Mouse (Mus musculus) MN1 (cell line): ENCODE measurements around the gene Eefsec.
A peak's percentile ranks its signal among the peaks of the same experiment; 100 is the strongest.

ENCODE experiments used
- DNase-seq: peaks from one replicate; pipeline ENCODE4 v3.0.0-alpha.2; 2016; ENCODE audit warnings: low spot score

Eefsec gene

GRCm38 (mm10) chr6:88446063-88447002 lies at the start of gene Eefsec:
Gene Eefsec (minus strand): TSS chr6:88446539.
- DNase-seq: peak; percentile 90

GRCm38 (mm10) chr6:88493712-88494111 lies 47.4 kb upstream of the Eefsec start:
- no peak for DNase-seq

- no peak for DNase-seq
Observed at GRCm38 (mm10) chr6:88490629-88491354, 44.5 kb upstream of the Eefsec start.

- no peak for DNase-seq
Observed at GRCm38 (mm10) chr6:88489834-88490233, 43.5 kb upstream of the Eefsec start.

GRCm38 (mm10) chr6:88489026-88489425 lies 42.7 kb upstream of the Eefsec start:
- DNase-seq: no peak

GRCm38 (mm10) chr6:88486893-88487292 lies 40.6 kb upstream of the Eefsec start:
- peak; percentile 84 for DNase-seq

DNA sequence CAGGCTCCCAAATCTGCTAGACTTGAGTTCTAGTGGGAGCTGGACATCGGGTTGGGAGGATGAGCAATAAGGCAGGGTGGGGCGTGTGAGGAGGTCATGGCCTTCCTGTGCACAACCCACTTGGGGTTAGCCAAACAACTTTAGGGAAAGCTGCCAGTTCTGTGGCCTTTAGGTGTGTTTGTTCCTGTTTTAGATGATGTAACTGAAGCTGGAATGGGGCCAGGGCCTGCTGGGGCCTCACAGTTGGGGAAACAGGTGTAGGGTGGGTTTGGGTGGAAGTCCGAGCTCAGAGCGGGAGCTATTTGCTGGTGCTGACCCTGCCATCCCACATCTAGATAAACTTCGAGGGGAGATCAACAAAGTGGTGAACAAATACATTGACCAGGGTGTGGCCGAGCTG lies 39.0 kb upstream of the Eefsec start:
- DNase-seq: no peak

DNA sequence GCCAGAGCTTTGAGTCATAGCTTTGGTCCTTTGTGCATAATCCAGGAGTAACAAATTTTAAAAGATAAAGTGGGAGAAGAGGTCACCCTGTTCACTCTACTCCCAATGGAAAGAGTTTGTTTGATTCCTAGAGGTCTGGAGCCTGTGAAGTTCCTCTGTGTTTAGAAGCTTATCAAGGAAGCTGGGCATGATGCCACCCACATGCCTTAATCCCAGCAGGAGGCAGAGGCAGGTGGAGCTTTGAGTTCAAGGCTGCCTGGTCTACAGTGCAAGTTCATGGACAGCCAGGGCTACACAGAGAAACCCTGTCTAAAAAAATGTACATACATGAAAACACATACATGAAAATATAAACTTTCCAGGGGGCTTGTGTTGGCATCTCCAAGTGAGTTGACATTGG lies 37.6 kb upstream of the Eefsec start:
- DNase-seq: no peak

DNA sequence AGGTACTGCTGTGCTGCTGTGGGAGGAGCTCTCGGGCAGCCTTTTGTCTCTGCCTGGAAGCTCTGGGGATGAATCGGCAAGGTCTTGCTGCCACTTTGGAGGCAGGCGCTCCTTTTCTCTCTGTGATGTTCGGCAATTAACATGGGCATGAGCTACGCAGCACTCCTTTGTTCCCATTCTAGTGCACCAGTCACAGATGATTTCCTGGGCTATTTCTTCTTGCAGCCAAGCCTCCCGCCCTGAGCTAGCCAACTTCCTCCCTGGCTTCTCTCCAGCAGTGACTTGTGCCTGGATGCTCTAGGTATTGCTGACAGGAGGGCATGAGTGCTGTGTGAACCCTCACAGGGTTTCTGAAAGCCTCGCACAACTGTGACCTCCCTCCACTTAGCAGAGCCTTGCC lies 36.8 kb upstream of the Eefsec start:
- DNase-seq: peak; percentile 62

DNA sequence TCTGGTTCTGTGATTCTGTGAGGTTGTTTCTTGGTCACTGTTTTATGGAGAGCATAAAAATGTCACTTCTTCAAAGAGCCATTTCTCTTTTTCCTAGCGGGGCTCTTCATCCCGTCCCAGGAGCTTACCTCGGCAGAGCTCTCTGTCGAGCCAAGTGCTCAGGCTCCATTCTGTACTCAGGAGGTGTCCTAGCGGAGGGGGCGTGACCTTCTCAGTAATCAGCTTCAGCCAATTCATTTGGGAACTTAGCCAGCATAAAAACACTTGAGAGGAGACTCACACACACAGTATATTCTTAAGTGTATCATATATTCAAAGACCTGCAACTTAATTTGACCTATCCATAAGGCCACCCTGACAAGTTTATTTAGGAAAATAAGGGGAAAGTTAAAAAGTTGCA lies 34.1 kb upstream of the Eefsec start:
- DNase-seq: no peak

- DNase-seq: no peak
Observed at GRCm38 (mm10) chr6:88469878-88470277, 23.5 kb upstream of the Eefsec start.

DNA sequence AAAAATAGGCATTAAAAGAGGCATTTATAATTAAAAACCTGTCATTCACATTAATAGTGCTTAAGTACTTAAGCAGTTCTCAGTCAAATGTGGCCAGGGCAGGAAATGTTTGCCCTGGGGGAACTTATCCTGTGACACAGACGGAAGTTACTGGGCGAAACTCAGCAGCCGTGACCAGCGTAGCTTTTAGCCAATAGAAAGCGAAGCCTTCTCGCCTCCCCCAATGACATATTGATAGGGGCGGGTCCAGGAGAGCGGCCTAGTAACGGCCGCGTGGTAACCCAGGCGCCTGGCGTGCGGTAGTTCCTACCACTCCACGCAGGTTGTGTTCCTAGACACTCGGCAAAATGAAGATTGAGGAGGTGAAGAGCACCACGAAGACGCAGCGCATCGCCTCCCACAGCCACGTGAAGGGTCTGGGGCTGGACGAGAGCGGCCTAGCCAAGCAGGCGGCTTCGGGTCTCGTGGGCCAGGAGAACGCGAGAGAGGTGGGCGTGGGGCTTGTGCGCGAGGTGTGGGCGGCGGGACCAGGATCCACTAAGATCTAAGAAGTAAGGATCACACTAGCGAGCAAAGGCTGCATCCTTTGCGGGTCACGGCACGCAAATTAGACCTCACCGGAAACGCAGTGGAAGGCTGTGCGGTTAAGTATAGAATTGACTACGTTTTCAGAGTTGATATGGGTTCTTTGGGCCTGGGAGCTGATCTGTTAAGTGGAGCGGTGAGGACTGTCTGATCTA lies 19.0 kb upstream of the Eefsec start, which contains the start of gene Ruvbl1:
Gene Ruvbl1 (plus strand): TSS at position 229 of the 740 bp plus-strand sequence.
- peak; percentile 97 for DNase-seq

GRCm38 (mm10) chr6:88454545-88454944 lies 8.2 kb upstream of the Eefsec start:
- DNase-seq: no peak

DNA sequence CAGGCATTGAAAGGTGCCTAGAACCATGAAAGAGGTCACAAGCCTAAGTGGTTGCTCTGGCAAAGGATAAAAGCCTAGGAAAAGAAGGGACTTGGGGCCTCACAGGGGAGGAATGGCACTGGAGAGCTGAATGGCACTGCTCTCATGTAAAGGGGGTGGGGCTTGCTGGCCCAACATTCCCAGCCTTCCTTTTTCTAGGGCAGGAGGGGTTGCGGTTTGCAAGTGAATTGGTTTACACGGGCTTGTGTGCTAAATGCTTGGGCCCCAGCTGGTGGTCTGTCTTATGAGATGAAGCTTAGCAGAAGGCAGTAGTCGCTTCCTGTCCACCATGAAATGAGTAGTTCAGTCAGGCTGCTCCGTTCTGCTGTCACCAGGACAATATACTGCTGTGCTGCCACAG lies 1.1 kb upstream of the Eefsec start:
- DNase-seq: no peak

- DNase-seq: no peak
Observed at GRCm38 (mm10) chr6:88445661-88446060, 678 bp downstream of the Eefsec start.

- DNase-seq: no peak
Observed at GRCm38 (mm10) chr6:88444076-88444750, 2.1 kb downstream of the Eefsec start.

DNA sequence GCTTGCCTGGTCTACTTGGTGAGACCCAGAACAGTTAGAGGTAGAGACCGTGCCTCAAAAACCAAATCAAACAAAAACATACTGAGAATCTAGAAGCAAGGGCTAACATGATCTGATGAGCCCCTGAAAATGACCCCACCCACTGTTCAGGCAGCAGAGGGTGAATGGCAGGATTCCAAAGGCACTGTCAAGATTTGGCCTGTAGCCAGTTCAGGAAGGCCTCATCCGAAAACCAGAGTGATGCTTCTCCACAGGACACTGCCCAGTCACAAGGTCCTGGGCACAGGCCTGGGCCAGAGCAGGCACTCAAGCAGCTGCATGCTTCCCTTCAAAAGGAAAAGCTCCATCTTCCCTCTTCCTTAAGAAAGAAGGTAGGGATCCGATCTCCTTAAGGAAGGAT lies 2.9 kb downstream of the Eefsec start:
- peak; percentile 64 for DNase-seq

GRCm38 (mm10) chr6:88442551-88442950 lies 3.8 kb downstream of the Eefsec start:
- DNase-seq: no peak

GRCm38 (mm10) chr6:88439056-88439455 lies 7.3 kb downstream of the Eefsec start:
- DNase-seq: no peak

DNA sequence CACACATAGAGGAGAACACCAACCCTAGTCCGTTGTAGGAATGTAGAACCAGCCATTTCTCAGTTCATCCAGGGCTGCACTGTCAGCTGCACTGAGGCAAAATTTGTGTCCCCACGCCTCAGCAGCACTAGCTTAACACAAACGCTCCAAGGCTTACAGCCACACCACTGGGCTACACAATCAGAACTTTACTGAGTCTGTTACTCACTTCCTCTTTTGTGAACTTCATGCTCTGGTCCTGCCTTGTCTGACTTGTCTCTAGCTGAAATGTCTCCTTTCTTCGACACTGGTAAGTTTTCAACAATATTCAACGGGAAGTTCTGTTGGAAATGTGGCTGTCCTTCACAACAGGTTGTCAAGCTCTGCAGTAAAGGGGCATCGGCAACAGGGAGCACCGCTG lies 10.7 kb downstream of the Eefsec start:
- no peak for DNase-seq

- DNase-seq: peak; percentile 81
Observed at GRCm38 (mm10) chr6:88431202-88431601, 15.1 kb downstream of the Eefsec start.
